Mouse (Mus musculus) forebrain, embryonic 15.5 days (tissue): ENCODE measurements around the gene Zc3hc1. TPM values are rescaled to one million over a fixed set of nuclear protein-coding genes. Genes with fewer than 3 reads are reported as not detected.

Experiments used
- ATAC-seq: fragments of 200-750 bp; cut with Nextera tagmentation; replicated peaks from 2 replicates; pipeline ENCODE4 v1.8.0; 2017; ENCODE audit warnings: mild to moderate bottlenecking, moderate TSS enrichment, moderate library complexity
- H3K27ac ChIP-seq: fragments of 300-500 bp; sonication (generic); replicated peaks from 2 replicates; pipeline ENCODE4 v1.5.1; 2015; ENCODE audit warnings: mild to moderate bottlenecking, inconsistent platforms
- H3K27me3 ChIP-seq: fragments of 300-500 bp; sonication (generic); 2 replicates; pipeline ENCODE4 v1.6.1; 2015; ENCODE audit warnings: inconsistent platforms
- H3K36me3 ChIP-seq: fragments of 300-500 bp; sonication (generic); 2 replicates; pipeline ENCODE4 v1.6.1; 2015; ENCODE audit warnings: mild to moderate bottlenecking, inconsistent platforms
- H3K4me1 ChIP-seq: fragments of 300-500 bp; sonication (generic); 2 replicates; pipeline ENCODE4 v1.6.1; 2015; ENCODE audit warnings: inconsistent platforms
- H3K4me2 ChIP-seq: fragments of 300-500 bp; sonication (generic); replicated peaks from 2 replicates; pipeline ENCODE4 v1.6.1; 2015; ENCODE audit warnings: mild to moderate bottlenecking, inconsistent platforms
- H3K4me3 ChIP-seq: fragments of 300-500 bp; sonication (generic); 2 replicates; pipeline ENCODE4 v1.5.1; 2015; ENCODE audit warnings: mild to moderate bottlenecking, inconsistent platforms
- H3K9ac ChIP-seq: fragments of 300-500 bp; sonication (generic); replicated peaks from 2 replicates; pipeline ENCODE4 v1.6.1; 2015; ENCODE audit warnings: mild to moderate bottlenecking, inconsistent platforms
- H3K9me3 ChIP-seq: fragments of 300-500 bp; sonication (generic); 2 replicates; pipeline ENCODE4 v1.6.1; 2016; ENCODE audit warnings: inconsistent platforms
- WGBS: fragments of 180-500 bp; shearing (Covaris S2); methylation state at CpG from one replicate; pipeline ENCODE4 v1.1.7; 2015; ENCODE audit warnings: mixed read lengths; 5-methylcytosine and 5-hydroxymethylcytosine counted together
- polyA plus RNA-seq: library from polyadenylated mRNA; unstranded; fragments of >200 nt; fragmentation: Nextera tagmentation; extraction: Ambion mirVana; gene quantifications from 2 replicates; pipeline ENCODE4 v1.2.1, GENCODE M21; 2015

Zc3hc1 gene
- 71.3 and 74.2 TPM in 2 replicates for polyA plus RNA-seq

- Histone ChIP-seq H3K9ac (peak within 1 kb of the TSS; percentile 77), H3K4me1 (0 out of 2 replicates have a peak, but pooled peaks cover 6% of the 10 kb centered on the region), H3K9me3 (no peaks in the 10 kb centered on the region), H3K27me3 (no peaks in the 10 kb centered on the region), H3K36me3 (peaks cover 10% of the 10 kb centered on the region), H3K4me3 (peak within 1 kb of the TSS; percentile 81), H3K4me2 (peak within 1 kb of the TSS; percentile 49), H3K27ac (peak within 1 kb of the TSS; percentile 73)
- 17% methylated on average over 33 of the region's 33 CpGs for WGBS
- ATAC-seq: peak; percentile 85
Measured at GRCm38 (mm10) chr6:30390714-30391697, at the start of gene Zc3hc1. Gene Zc3hc1, minus strand, starts transcription at chr6:30391028.

- Histone ChIP-seq H3K9ac (no peak overlapping the region), H3K4me2 (no peak overlapping the region), H3K4me1 (no peaks in the 10 kb centered on the region), H3K9me3 (no peaks in the 10 kb centered on the region), H3K36me3 (peaks cover 29% of the 10 kb centered on the region), H3K4me3 (no peak overlapping the region), H3K27me3 (no peaks in the 10 kb centered on the region), H3K27ac (no peak overlapping the region)
- no peak for ATAC-seq
- WGBS: 85% methylated on average over 10 of the region's 10 CpGs
Measured at GRCm38 (mm10) chr6:30439576-30439975, 48.7 kb upstream of the Zc3hc1 start.

GRCm38 (mm10) chr6:30437054-30437453 is 46.2 kb upstream of the Zc3hc1 start:
- ATAC-seq: no peak
- 84% methylated on average over 3 of the region's 3 CpGs for WGBS

GRCm38 (mm10) chr6:30436476-30436875 is 45.6 kb upstream of the Zc3hc1 start:
- no peak for ATAC-seq
- Histone ChIP-seq H3K4me1 (no peaks in the 10 kb centered on the region), H3K27ac (no peak overlapping the region), H3K27me3 (no peaks in the 10 kb centered on the region), H3K36me3 (peaks cover 12% of the 10 kb centered on the region), H3K4me3 (no peak overlapping the region), H3K9ac (no peak overlapping the region), H3K9me3 (no peaks in the 10 kb centered on the region), H3K4me2 (no peak overlapping the region)
- WGBS: 96% methylated on average over 3 of the region's 3 CpGs

More at GRCm38 (mm10) chr6:30437054-30437453, 46.2 kb upstream of the Zc3hc1 start:
- Histone ChIP-seq H3K27me3 (no peaks in the 10 kb centered on the region), H3K36me3 (peaks cover 15% of the 10 kb centered on the region), H3K9ac (no peak overlapping the region), H3K4me2 (no peak overlapping the region), H3K4me1 (no peaks in the 10 kb centered on the region), H3K9me3 (no peaks in the 10 kb centered on the region), H3K4me3 (no peak overlapping the region), H3K27ac (no peak overlapping the region)

- H3K4me3 ChIP-seq: no peak overlapping the region
- no peaks in the 10 kb centered on the region for H3K36me3 ChIP-seq
- H3K4me1 ChIP-seq: no peaks in the 10 kb centered on the region
- no peaks in the 10 kb centered on the region for H3K27me3 ChIP-seq
- 83% methylated on average over 3 of the region's 3 CpGs for WGBS
- H3K4me2 ChIP-seq: no peak overlapping the region
- no peaks in the 10 kb centered on the region for H3K9me3 ChIP-seq
- H3K27ac ChIP-seq: no peak overlapping the region
- ATAC-seq: no peak
- H3K9ac ChIP-seq: no peak overlapping the region
Measured at GRCm38 (mm10) chr6:30432461-30433192, 41.8 kb upstream of the Zc3hc1 start.

- Histone ChIP-seq H3K4me1 (no peaks in the 10 kb centered on the region), H3K36me3 (peaks cover 8% of the 10 kb centered on the region), H3K27ac (no peak overlapping the region), H3K4me3 (no peak overlapping the region), H3K4me2 (no peak overlapping the region), H3K9me3 (no peaks in the 10 kb centered on the region), H3K27me3 (no peaks in the 10 kb centered on the region), H3K9ac (no peak overlapping the region)
- 83% methylated on average over 7 of the region's 7 CpGs for WGBS
- ATAC-seq: no peak
Measured at GRCm38 (mm10) chr6:30416801-30417200, 26.0 kb upstream of the Zc3hc1 start.

- WGBS: 95% methylated on average over 2 of the region's 2 CpGs
- H3K36me3 ChIP-seq: peaks cover 5% of the 10 kb centered on the region
- no peaks in the 10 kb centered on the region for H3K27me3 ChIP-seq
- H3K9ac ChIP-seq: no peak overlapping the region
- H3K4me1 ChIP-seq: no peaks in the 10 kb centered on the region
- no peak overlapping the region for H3K4me2 ChIP-seq
- ATAC-seq: no peak
- H3K9me3 ChIP-seq: no peaks in the 10 kb centered on the region
- no peak overlapping the region for H3K4me3 ChIP-seq
- H3K27ac ChIP-seq: no peak overlapping the region
Measured at GRCm38 (mm10) chr6:30416126-30416525, 25.3 kb upstream of the Zc3hc1 start.

GRCm38 (mm10) chr6:30411311-30411710 is 20.5 kb upstream of the Zc3hc1 start:
- WGBS: 91% methylated on average over 4 of the region's 4 CpGs
- H3K9me3 ChIP-seq: no peaks in the 10 kb centered on the region
- no peak for ATAC-seq

GRCm38 (mm10) chr6:30409399-30410093 is 18.7 kb upstream of the Zc3hc1 start:
- 91% methylated on average over 7 of the region's 7 CpGs for WGBS
- H3K9me3 ChIP-seq: no peaks in the 10 kb centered on the region
- no peak overlapping the region for H3K4me3 ChIP-seq
- H3K36me3 ChIP-seq: no peaks in the 10 kb centered on the region
- H3K4me1 ChIP-seq: peaks cover 4% of the 10 kb centered on the region; the same call in 1 of the 2 replicates
- ATAC-seq: no peak
- no peak overlapping the region for H3K4me2 ChIP-seq
- H3K27ac ChIP-seq: no peak overlapping the region
- H3K9ac ChIP-seq: no peak overlapping the region
- H3K27me3 ChIP-seq: no peaks in the 10 kb centered on the region

More at GRCm38 (mm10) chr6:30411311-30411710, 20.5 kb upstream of the Zc3hc1 start:
- no peaks in the 10 kb centered on the region for H3K36me3 ChIP-seq
- H3K4me2 ChIP-seq: no peak overlapping the region
- H3K27ac ChIP-seq: no peak overlapping the region
- H3K4me3 ChIP-seq: no peak overlapping the region
- H3K27me3 ChIP-seq: no peaks in the 10 kb centered on the region
- no peak overlapping the region for H3K9ac ChIP-seq
- no peaks in the 10 kb centered on the region for H3K4me1 ChIP-seq

- ATAC-seq: no peak
- Histone ChIP-seq H3K4me1 (peaks cover 15% of the 10 kb centered on the region), H3K36me3 (no peaks in the 10 kb centered on the region), H3K9me3 (no peaks in the 10 kb centered on the region), H3K9ac (no peak overlapping the region), H3K27me3 (no peaks in the 10 kb centered on the region), H3K27ac (no peak overlapping the region), H3K4me3 (no peak overlapping the region), H3K4me2 (no peak overlapping the region)
- 92% methylated on average over 4 of the region's 4 CpGs for WGBS
Measured at GRCm38 (mm10) chr6:30408276-30408675, 17.4 kb upstream of the Zc3hc1 start.

GRCm38 (mm10) chr6:30404671-30405070 is 13.8 kb upstream of the Zc3hc1 start:
- no peak overlapping the region for H3K4me3 ChIP-seq
- no peak overlapping the region for H3K27ac ChIP-seq
- no peak for ATAC-seq
- H3K4me1 ChIP-seq: peaks cover 23% of the 10 kb centered on the region
- 84% methylated on average over 5 of the region's 5 CpGs for WGBS
- H3K9ac ChIP-seq: no peak overlapping the region
- peak overlapping the region; percentile 44; the same call in 1 of the 2 replicates for H3K4me2 ChIP-seq
- no peaks in the 10 kb centered on the region for H3K36me3 ChIP-seq
- no peaks in the 10 kb centered on the region for H3K9me3 ChIP-seq
- H3K27me3 ChIP-seq: no peaks in the 10 kb centered on the region
